Mouse (Mus musculus) forebrain, postnatal 0 days (tissue): Measurements from ENCODE around the gene Hist1h4k. TPM values are rescaled to one million over a fixed set of nuclear protein-coding genes. Genes with fewer than 3 reads are reported as not detected.
"Not testable (repeated sequence)": the region's sequence is repeated elsewhere in the genome, so short reads cannot be mapped to it uniquely, and the experiment has no call there.

Experiments used
- ATAC-seq: fragments of 200-750 bp; cut with Nextera tagmentation; 2 replicates; pipeline ENCODE4 v1.8.0; 2017; ENCODE audit warnings: mild to moderate bottlenecking, moderate library complexity
- DNase-seq: peaks from one replicate; pipeline ENCODE4 v3.0.0-alpha.2; 2015
- H3K27ac ChIP-seq: fragments of 300-500 bp; sonication (generic); 2 replicates; pipeline ENCODE4 v1.5.1; 2014; ENCODE audit warnings: low read depth, mild to moderate bottlenecking, antibody characterized with exemption, low read length, moderate library complexity, mixed read lengths
- H3K27me3 ChIP-seq: fragments of 300-500 bp; sonication (generic); 2 replicates; pipeline ENCODE4 v1.6.1; 2014; ENCODE audit warnings: mild to moderate bottlenecking, low read length, mixed read lengths; ENCODE audit not compliant: insufficient read depth
- H3K36me3 ChIP-seq: fragments of 300-500 bp; sonication (generic); 2 replicates; pipeline ENCODE4 v1.6.1; 2014; ENCODE audit warnings: mild to moderate bottlenecking, moderate library complexity; ENCODE audit not compliant: insufficient read depth
- H3K4me1 ChIP-seq: fragments of 300-500 bp; sonication (generic); 2 replicates; pipeline ENCODE4 v1.6.1; 2014; ENCODE audit warnings: antibody characterized with exemption; ENCODE audit not compliant: insufficient read depth
- H3K4me2 ChIP-seq: fragments of 300-500 bp; sonication (generic); 2 replicates; pipeline ENCODE4 v1.6.1; 2014; ENCODE audit warnings: low read depth, mild to moderate bottlenecking, moderate library complexity
- H3K4me3 ChIP-seq: fragments of 300-500 bp; sonication (generic); 2 replicates; pipeline ENCODE4 v1.5.1; 2014; ENCODE audit warnings: low read depth, low read length, mixed read lengths
- H3K9ac ChIP-seq: fragments of 300-500 bp; sonication (generic); 2 replicates; pipeline ENCODE4 v1.6.1; 2014; ENCODE audit warnings: mild to moderate bottlenecking
- H3K9me3 ChIP-seq: fragments of 300-500 bp; sonication (generic); 2 replicates; pipeline ENCODE4 v1.6.1; 2016; ENCODE audit warnings: low read length
- CTCF ChIP-seq: sonication (generic); IDR thresholded peaks from 2 replicates; pipeline ENCODE4 v1.5.1; 2016; ENCODE audit warnings: antibody characterized with exemption, control low read depth, low read depth
- WGBS: fragments of 180-500 bp; shearing (Covaris S2); extraction: QIAGEN DNeasy Blood & Tissue Kit; methylation state at CpG from one replicate; pipeline ENCODE4 v1.1.7; 2014; 5-methylcytosine and 5-hydroxymethylcytosine counted together
- polyA plus RNA-seq: library from polyadenylated mRNA; unstranded; fragments of >200 nt; fragmentation: Nextera tagmentation; extraction: Ambion mirVana; gene quantifications from 2 replicates; pipeline ENCODE4 v1.2.1, GENCODE M21; 2015
- total RNA-seq: library from RNA; depleted of rRNA; stranded (reverse); fragments of >200 nt; gene quantifications from 2 replicates; pipeline ENCODE4 v1.2.3, GENCODE M21; 2014

The Hist1h4k gene
- total and polyA plus RNA-seq, 2 experiments from 2014 or later, result 635 TPM; not detected in 1

DNA sequence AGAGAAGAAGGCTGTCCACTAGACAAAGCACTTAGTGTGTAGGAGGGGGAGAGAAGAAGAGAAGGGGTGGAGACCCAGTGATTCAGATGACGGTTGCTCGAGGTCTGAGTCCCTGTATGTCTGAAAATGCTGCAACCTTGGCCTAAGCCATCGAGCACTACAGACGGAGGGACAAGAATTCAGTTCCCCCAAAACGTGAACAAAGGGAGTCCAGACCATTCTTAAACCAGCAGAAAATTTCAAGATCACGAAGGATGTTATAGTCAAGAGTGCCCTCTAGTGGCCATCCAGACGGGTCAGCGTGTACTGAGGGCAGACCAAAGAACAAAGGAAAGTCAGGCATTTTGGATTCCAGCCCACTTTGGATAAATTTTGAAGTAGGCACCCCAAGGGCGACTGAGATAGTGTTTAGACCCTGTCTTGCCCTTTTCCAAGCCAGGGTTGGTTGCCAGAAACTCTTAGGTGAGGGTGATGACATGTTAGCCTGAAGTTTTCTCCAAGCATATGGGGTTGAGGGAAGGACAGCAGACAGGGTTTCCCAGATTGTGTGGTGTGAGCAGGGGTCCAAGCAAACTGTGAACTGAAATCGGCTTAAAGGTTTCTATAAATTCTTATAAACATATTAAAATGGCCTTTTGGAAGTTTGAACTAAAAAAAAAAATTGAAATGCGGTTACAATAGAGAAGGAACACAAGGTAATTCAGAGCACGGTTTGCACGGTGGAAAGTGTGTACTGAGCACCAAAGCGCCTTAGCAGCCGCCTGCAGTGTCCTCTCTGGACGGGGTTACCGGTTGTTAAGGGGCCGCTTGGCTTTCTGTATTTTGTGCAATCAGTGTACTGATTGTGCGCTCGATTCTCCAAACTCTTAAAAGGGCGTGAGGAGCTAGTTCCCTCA lies 16.0 kb downstream of the Hist1h4k start:
- H3K9ac ChIP-seq, result peak overlapping the region; percentile 64
- H3K27ac ChIP-seq, result peak overlapping the region; percentile 94
- no peaks in the 10 kb centered on the region for H3K27me3 ChIP-seq
- peak; percentile 81 for ATAC-seq
- peaks cover 4% of the 10 kb centered on the region; the same call in 1 of the 2 replicates for H3K4me1 ChIP-seq
- H3K4me2 ChIP-seq, result peak overlapping the region; percentile 69
- H3K9me3 ChIP-seq, result no peaks in the 10 kb centered on the region
- H3K36me3 ChIP-seq, result no peaks in the 10 kb centered on the region
- WGBS, result under 1% methylated on average over 21 of the region's 21 CpGs
- peak overlapping the region; percentile 49 for H3K4me3 ChIP-seq
- TF ChIP-seq CTCF, result peak; percentile 88
- DNase-seq, result peak; percentile 93

GRCm38 (mm10) chr13:21733466-21733865 lies 16.8 kb downstream of the Hist1h4k start:
- DNase-seq (no peak), ATAC-seq (peak; percentile 5; the same call in 1 of the 2 replicates)
- Histone ChIP-seq H3K9ac (peak overlapping the region; percentile 64; the same call in 1 of the 2 replicates), H3K27ac (peak overlapping the region; percentile 94), H3K27me3 (no peaks in the 10 kb centered on the region), H3K4me3 (no peak overlapping the region), H3K4me1 (peaks cover 4% of the 10 kb centered on the region; the same call in 1 of the 2 replicates), H3K9me3 (no peaks in the 10 kb centered on the region), H3K4me2 (0 out of 2 replicates have a peak overlapping the region, but pooled peaks have one; percentile 69), H3K36me3 (no peaks in the 10 kb centered on the region)
- 73% methylated on average over 5 of the region's 5 CpGs for WGBS
- TF ChIP-seq CTCF, result peak; percentile 43

DNA sequence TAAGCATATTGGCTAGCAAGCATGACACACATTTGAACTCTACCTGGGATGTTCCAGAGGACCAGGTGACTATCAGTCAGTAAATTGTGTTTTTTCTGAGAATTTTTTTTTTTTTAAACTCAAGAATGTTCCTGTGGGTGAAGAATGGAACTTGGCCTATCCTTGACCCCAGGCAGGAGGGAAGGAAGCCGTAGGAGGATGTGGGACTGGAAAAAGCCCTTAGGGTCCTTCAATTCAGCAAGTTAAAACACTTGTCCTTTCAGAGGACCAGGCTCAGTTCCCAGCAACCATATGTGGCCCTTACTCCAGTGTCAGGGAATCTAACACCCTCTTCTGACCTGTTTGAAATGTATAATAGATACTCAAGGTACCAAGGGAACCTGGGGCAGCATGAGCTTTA lies 20.8 kb downstream of the Hist1h4k start:
- H3K9me3 ChIP-seq, result no peaks in the 10 kb centered on the region
- no peak overlapping the region for H3K4me3 ChIP-seq
- ATAC-seq (no peak), DNase-seq (no peak)
- no peaks in the 10 kb centered on the region for H3K36me3 ChIP-seq
- H3K4me2 ChIP-seq, result no peak overlapping the region
- 80% methylated on average over 1 of the region's 1 CpGs for WGBS
- H3K27me3 ChIP-seq, result no peaks in the 10 kb centered on the region
- no peak for TF ChIP-seq CTCF
- H3K4me1 ChIP-seq, result no peaks in the 10 kb centered on the region
- H3K27ac ChIP-seq, result no peak overlapping the region
- no peak overlapping the region for H3K9ac ChIP-seq

GRCm38 (mm10) chr13:21727948-21728572 lies 22.2 kb downstream of the Hist1h4k start:
- H3K9me3 ChIP-seq, result no peaks in the 10 kb centered on the region
- WGBS, result 29% methylated on average over 11 of the region's 11 CpGs
- no peak overlapping the region for H3K27ac ChIP-seq
- no peak for TF ChIP-seq CTCF
- peak; percentile 11 for DNase-seq
- H3K4me1 ChIP-seq, result no peaks in the 10 kb centered on the region
- no peaks in the 10 kb centered on the region for H3K36me3 ChIP-seq
- ATAC-seq, result peak; percentile 55
- H3K27me3 ChIP-seq, result no peaks in the 10 kb centered on the region
- no peak overlapping the region for H3K4me3 ChIP-seq
- no peak overlapping the region for H3K9ac ChIP-seq
- H3K4me2 ChIP-seq, result no peak overlapping the region

- H3K27ac ChIP-seq, result no peak overlapping the region
- no peak overlapping the region for H3K4me3 ChIP-seq
- no peak overlapping the region for H3K9ac ChIP-seq
- H3K9me3 ChIP-seq, result no peaks in the 10 kb centered on the region
- 22% methylated on average over 5 of the region's 5 CpGs for WGBS
- ATAC-seq (no peak), DNase-seq (no peak)
- no peaks in the 10 kb centered on the region for H3K36me3 ChIP-seq
- no peak for TF ChIP-seq CTCF
- peak overlapping the region; percentile 63; the same call in 1 of the 2 replicates for H3K4me2 ChIP-seq
- H3K4me1 ChIP-seq, result peaks cover 11% of the 10 kb centered on the region
- no peaks in the 10 kb centered on the region for H3K27me3 ChIP-seq
Observed at GRCm38 (mm10) chr13:21722993-21723836, 27.1 kb downstream of the Hist1h4k start.

DNA sequence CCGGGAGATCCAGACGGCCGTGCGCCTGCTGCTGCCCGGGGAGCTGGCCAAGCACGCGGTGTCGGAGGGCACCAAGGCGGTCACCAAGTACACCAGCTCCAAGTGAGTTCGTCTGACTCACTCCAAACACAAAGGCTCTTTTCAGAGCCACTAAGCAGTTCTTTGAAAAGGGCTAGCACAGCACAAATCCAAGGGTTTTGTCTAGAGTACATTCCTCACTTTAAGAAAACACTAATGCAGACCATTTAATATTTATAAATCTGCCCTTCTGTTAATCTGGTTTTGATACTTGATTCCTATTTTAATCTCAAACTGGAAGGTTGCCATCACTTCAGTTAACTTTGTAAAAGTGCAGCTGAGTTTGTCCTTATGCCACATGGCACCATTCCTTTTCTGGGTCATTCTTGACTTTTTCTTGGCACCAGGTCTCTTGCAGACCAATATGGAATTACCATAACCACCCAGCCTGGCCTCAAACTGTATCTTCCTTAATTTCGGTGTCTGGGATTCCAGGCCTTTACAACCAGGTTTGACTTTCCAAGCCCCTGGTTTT lies 27.9 kb downstream of the Hist1h4k start:
- H3K27ac ChIP-seq, result peak overlapping the region; percentile 70; the same call in 1 of the 2 replicates
- 3% methylated on average over 11 of the region's 11 CpGs for WGBS
- peak; percentile 37 for ATAC-seq

GRCm38 (mm10) chr13:21721757-21722372 lies 28.4 kb downstream of the Hist1h4k start, which contains the start of gene Hist1h2bm:
TSS of gene Hist1h2bm (plus strand) at chr13:21722044.
- H3K9me3 ChIP-seq, H3K36me3 ChIP-seq, H3K27me3 ChIP-seq: not testable (repeated sequence)
- Histone ChIP-seq H3K4me2 (peak within 1 kb of the TSS; percentile 63), H3K4me3 (peak within 1 kb of the TSS; percentile 38), H3K4me1 (peaks cover 15% of the 10 kb centered on the region), H3K27ac (peak within 1 kb of the TSS; percentile 70), H3K9ac (peak within 1 kb of the TSS; percentile 50)
- WGBS, result 4% methylated on average over 37 of the region's 37 CpGs
- ATAC-seq, result peak; percentile 96
- DNase-seq, result peak; percentile 92

More for the DNA sequence above, 27.9 kb downstream of the Hist1h4k start:
- H3K9me3 ChIP-seq, result no peaks in the 10 kb centered on the region
- H3K4me1 ChIP-seq, result peaks cover 15% of the 10 kb centered on the region
- peak; percentile 49 for DNase-seq
- no peak for TF ChIP-seq CTCF
- peak overlapping the region; percentile 63 for H3K4me2 ChIP-seq
- H3K36me3 ChIP-seq, result no peaks in the 10 kb centered on the region
- H3K27me3 ChIP-seq, result no peaks in the 10 kb centered on the region
- peak overlapping the region; percentile 50 for H3K9ac ChIP-seq
- H3K4me3 ChIP-seq, result peak overlapping the region; percentile 38

DNA sequence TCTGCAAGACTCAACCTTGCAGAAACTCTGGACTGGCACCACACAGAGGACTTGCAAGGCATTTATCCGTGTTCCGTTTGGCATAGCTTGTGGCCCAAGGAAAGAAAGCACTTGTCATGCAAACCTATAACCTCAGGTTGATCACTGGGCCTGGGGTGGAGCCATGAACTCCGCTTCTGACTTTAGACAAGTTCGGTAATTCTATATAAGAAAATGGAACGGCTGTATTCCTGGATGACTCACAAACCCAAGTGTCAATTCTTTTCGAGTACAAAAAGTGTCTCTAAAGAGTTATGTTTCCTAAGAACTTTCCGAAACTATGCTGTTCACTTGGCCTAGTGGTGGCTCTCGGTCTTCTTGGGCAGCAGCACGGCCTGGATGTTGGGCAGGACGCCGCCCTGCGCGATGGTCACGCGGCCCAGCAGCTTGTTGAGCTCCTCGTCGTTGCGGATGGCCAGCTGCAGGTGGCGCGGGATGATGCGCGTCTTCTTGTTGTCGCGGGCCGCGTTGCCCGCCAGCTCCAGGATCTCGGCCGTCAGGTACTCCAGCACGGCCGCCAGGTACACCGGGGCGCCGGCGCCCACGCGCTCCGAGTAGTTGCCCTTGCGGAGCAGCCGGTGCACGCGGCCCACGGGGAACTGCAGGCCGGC lies 29.1 kb downstream of the Hist1h4k start:
- H3K9ac ChIP-seq, result peak overlapping the region; percentile 31; the same call in 1 of the 2 replicates
- DNase-seq, H3K27me3 ChIP-seq, H3K9me3 ChIP-seq, H3K27ac ChIP-seq, H3K36me3 ChIP-seq, ATAC-seq: not testable (repeated sequence)
- H3K4me1 ChIP-seq, result peaks cover 15% of the 10 kb centered on the region
- H3K4me2 ChIP-seq, result peak overlapping the region; percentile 63
- peak overlapping the region; percentile 38 for H3K4me3 ChIP-seq
- WGBS, result 1% methylated on average over 19 of the region's 44 CpGs
